Mouse (Mus musculus) heart, embryonic 12.5 days (tissue): ENCODE results near the gene Haghl. TPM values are rescaled to one million over a fixed set of nuclear protein-coding genes. Genes with fewer than 3 reads are reported as not detected.
A peak's percentile ranks its signal among the peaks of the same experiment; 100 is the strongest.

Source experiments
- ATAC-seq: fragments of 200-750 bp; cut with Nextera tagmentation; 2 replicates; pipeline ENCODE4 v1.8.0; 2017; ENCODE audit warnings: moderate TSS enrichment, moderate library complexity; ENCODE audit not compliant: insufficient number of reproducible peaks, low FRiP score
- H3K27ac ChIP-seq: fragments of 300-500 bp; sonication (generic); 2 replicates; pipeline ENCODE4 v1.5.1; 2016; ENCODE audit warnings: mild to moderate bottlenecking, moderate library complexity; ENCODE audit not compliant: poor library complexity, severe bottlenecking
- H3K27me3 ChIP-seq: fragments of 300-500 bp; sonication (generic); replicated peaks from 2 replicates; pipeline ENCODE4 v1.6.1; 2016; ENCODE audit warnings: mild to moderate bottlenecking, moderate library complexity
- H3K36me3 ChIP-seq: fragments of 300-500 bp; sonication (generic); 2 replicates; pipeline ENCODE4 v1.6.1; 2016; ENCODE audit warnings: mild to moderate bottlenecking, moderate library complexity
- H3K4me1 ChIP-seq: fragments of 300-500 bp; sonication (generic); replicated peaks from 2 replicates; pipeline ENCODE4 v1.6.1; 2016; ENCODE audit warnings: mild to moderate bottlenecking
- H3K4me2 ChIP-seq: fragments of 300-500 bp; sonication (generic); 2 replicates; pipeline ENCODE4 v1.6.1; 2016; ENCODE audit warnings: mild to moderate bottlenecking, moderate library complexity
- H3K4me3 ChIP-seq: fragments of 300-500 bp; sonication (generic); 2 replicates; pipeline ENCODE4 v1.5.1; 2016; ENCODE audit warnings: mild to moderate bottlenecking
- H3K9ac ChIP-seq: fragments of 300-500 bp; sonication (generic); 2 replicates; pipeline ENCODE4 v1.6.1; 2016; ENCODE audit warnings: mild to moderate bottlenecking, moderate library complexity
- H3K9me3 ChIP-seq: fragments of 300-500 bp; sonication (generic); replicated peaks from 2 replicates; pipeline ENCODE4 v1.6.1; 2016; ENCODE audit warnings: mild to moderate bottlenecking, moderate library complexity
- WGBS: fragments of 180-500 bp; shearing (Covaris S2); methylation state at CpG from one replicate; pipeline ENCODE4 v1.1.7; 2016; 5-methylcytosine and 5-hydroxymethylcytosine counted together
- polyA plus RNA-seq: library from polyadenylated mRNA; unstranded; fragments of >200 nt; fragmentation: Nextera tagmentation; extraction: Ambion mirVana; gene quantifications from 2 replicates; pipeline ENCODE4 v1.2.1, GENCODE M21; 2016

Haghl gene
- polyA plus RNA-seq, result 50.5 and 53.2 TPM in 2 replicates

GRCm38 (mm10) chr17:25785281-25785745, at the start of gene Haghl:
Gene Haghl (minus strand): TSS chr17:25785673.
- peaks cover 24% of the 10 kb centered on the region for H3K4me1 ChIP-seq
- H3K4me3 ChIP-seq, result peak within 1 kb of the TSS; percentile 75
- peak within 1 kb of the TSS; percentile 90 for H3K27ac ChIP-seq
- no peaks in the 10 kb centered on the region for H3K27me3 ChIP-seq
- H3K4me2 ChIP-seq, result peak within 1 kb of the TSS; percentile 84
- peaks cover 63% of the 10 kb centered on the region for H3K36me3 ChIP-seq
- peak within 1 kb of the TSS; percentile 90 for H3K9ac ChIP-seq
- peak; percentile 89 for ATAC-seq
- no peaks in the 10 kb centered on the region for H3K9me3 ChIP-seq
- under 1% methylated on average over 23 of the region's 23 CpGs for WGBS

- no peak for ATAC-seq
- WGBS, result 90% methylated on average over 12 of the region's 12 CpGs
- Histone ChIP-seq H3K9ac (peak overlapping the region; percentile 81), H3K4me2 (peak overlapping the region; percentile 94), H3K4me3 (peak overlapping the region; percentile 71), H3K9me3 (no peaks in the 10 kb centered on the region), H3K27me3 (no peaks in the 10 kb centered on the region), H3K4me1 (peaks cover 73% of the 10 kb centered on the region), H3K36me3 (peaks cover 53% of the 10 kb centered on the region), H3K27ac (peak overlapping the region; percentile 98)
Measured at GRCm38 (mm10) chr17:25834595-25835222, 49.2 kb upstream of the Haghl start.

DNA sequence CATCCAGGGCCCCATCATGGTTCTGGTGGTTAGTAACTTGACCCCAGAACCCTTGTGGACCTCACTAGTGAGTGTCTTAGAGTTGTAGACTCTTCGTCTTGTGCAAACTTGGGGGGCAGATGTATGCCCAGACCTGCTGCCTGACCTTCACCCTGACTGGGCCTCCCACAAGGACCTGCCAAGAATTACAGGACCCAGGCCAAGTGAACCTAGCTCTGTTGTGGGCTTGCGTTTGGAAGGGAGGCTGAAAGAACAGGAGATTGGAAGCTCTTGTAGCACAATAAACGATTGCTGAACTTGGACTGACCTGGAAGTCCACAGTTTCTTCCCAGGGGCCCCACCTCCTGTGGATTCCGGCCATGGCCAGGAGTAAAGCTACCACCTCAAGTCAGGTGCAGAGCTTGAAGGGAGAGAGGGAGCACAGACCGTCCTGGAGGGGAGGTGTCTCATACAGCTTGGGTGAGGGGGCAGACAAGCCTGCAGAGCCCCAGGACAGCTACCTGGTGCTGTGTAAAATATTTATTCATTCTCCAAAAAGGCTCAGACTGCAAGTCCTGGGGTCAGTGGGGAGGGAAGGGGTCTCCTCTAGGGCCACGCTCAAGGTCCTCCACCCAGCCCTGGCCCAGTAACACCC, 48.6 kb upstream of the Haghl start:
- H3K9ac ChIP-seq, result peak overlapping the region; percentile 81
- H3K4me2 ChIP-seq, result peak overlapping the region; percentile 94
- H3K27ac ChIP-seq, result peak overlapping the region; percentile 98
- H3K4me3 ChIP-seq, result peak overlapping the region; percentile 71
- no peak for ATAC-seq
- WGBS, result 31% methylated on average over 6 of the region's 6 CpGs
- H3K36me3 ChIP-seq, result peaks cover 49% of the 10 kb centered on the region
- H3K4me1 ChIP-seq, result peaks cover 76% of the 10 kb centered on the region
- no peaks in the 10 kb centered on the region for H3K27me3 ChIP-seq
- no peaks in the 10 kb centered on the region for H3K9me3 ChIP-seq

DNA sequence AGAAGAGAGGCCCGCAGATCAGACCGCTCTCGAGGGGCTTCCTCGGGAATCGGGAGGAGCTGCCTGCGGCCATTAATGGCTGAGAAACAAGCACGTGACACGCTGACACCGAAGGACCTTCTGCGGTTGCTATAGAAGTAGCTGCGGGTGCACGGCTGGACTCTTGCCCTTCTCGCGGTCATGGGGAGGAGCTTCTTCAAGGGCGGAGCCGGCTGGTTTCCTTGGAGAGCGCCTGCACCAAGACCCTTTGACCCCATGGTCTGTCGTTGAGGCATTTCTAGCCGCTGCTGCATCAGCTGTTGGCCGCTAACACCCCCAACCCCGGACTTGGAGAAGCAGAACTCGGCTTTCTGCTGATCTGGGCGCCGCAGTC, 47.8 kb upstream of the Haghl start, which contains the start of gene Stub1:
Gene Stub1, minus strand, starts transcription at position 114 of the 373 bp plus-strand sequence.
- peaks cover 43% of the 10 kb centered on the region for H3K36me3 ChIP-seq
- H3K4me1 ChIP-seq, result peaks cover 78% of the 10 kb centered on the region
- peak within 1 kb of the TSS; percentile 92 for H3K9ac ChIP-seq
- peak; percentile 83 for ATAC-seq
- H3K27ac ChIP-seq, result peak within 1 kb of the TSS; percentile 98
- under 1% methylated on average over 24 of the region's 24 CpGs for WGBS
- H3K9me3 ChIP-seq, result no peaks in the 10 kb centered on the region
- peak within 1 kb of the TSS; percentile 94 for H3K4me2 ChIP-seq
- peak within 1 kb of the TSS; percentile 71 for H3K4me3 ChIP-seq
- H3K27me3 ChIP-seq, result no peaks in the 10 kb centered on the region

DNA sequence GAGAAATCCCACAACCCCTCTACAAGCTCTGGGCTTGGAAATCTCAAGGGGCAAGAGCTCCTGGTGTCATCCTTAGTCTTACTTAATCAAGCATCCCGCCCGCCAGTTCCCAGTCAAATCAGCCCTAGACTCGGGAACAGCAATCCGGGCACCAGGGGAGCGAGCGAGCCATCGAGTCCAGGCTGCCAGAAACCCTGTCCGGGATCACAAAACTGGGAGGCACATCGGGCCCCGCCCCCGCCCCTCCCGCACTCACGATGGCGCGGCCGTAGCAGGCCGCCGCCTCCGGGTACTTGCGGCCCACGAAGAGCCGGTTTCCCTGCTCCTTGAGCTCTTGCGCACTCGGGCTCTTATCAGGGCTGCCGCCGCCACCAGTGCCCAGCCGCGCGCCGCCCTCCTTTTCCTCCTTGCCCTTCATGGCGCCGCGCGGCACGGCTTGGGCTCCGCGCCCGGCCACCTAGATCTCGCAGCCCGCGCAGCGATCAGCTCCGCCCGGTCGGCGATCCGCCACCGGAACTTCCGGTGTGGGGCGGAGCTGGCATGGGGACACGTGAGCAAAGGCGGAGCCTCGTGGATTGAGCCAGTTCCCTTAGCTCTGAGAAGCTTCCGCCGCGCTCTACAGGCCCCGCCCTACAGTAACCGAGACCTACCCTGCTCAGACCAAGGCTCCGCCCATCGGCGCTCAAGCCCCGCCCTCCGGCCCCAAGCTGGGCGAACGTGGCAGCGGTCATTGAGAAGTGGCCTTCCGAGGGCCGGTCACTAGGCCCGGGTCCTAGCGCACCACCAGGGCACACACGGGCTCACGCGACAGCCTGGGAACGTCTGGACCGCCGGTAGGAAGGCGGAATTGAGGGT, 47.2 kb upstream of the Haghl start:
- ATAC-seq, result peak; percentile 92
- H3K4me2 ChIP-seq, result peak overlapping the region; percentile 94
- peak overlapping the region; percentile 92 for H3K9ac ChIP-seq
- no peaks in the 10 kb centered on the region for H3K27me3 ChIP-seq
- peaks cover 75% of the 10 kb centered on the region for H3K4me1 ChIP-seq
- H3K4me3 ChIP-seq, result peak overlapping the region; percentile 71
- peak overlapping the region; percentile 98 for H3K27ac ChIP-seq
- peaks cover 42% of the 10 kb centered on the region for H3K36me3 ChIP-seq
- under 1% methylated on average over 76 of the region's 77 CpGs for WGBS
- H3K9me3 ChIP-seq, result no peaks in the 10 kb centered on the region

GRCm38 (mm10) chr17:25831451-25832281, 46.2 kb upstream of the Haghl start:
- Histone ChIP-seq H3K27ac (peak overlapping the region; percentile 98), H3K27me3 (no peaks in the 10 kb centered on the region), H3K4me1 (peaks cover 75% of the 10 kb centered on the region), H3K9me3 (no peaks in the 10 kb centered on the region), H3K4me2 (peak overlapping the region; percentile 94), H3K9ac (peak overlapping the region; percentile 92), H3K4me3 (peak overlapping the region; percentile 71), H3K36me3 (peaks cover 51% of the 10 kb centered on the region)
- ATAC-seq, result no peak
- WGBS, result 48% methylated on average over 21 of the region's 21 CpGs

DNA sequence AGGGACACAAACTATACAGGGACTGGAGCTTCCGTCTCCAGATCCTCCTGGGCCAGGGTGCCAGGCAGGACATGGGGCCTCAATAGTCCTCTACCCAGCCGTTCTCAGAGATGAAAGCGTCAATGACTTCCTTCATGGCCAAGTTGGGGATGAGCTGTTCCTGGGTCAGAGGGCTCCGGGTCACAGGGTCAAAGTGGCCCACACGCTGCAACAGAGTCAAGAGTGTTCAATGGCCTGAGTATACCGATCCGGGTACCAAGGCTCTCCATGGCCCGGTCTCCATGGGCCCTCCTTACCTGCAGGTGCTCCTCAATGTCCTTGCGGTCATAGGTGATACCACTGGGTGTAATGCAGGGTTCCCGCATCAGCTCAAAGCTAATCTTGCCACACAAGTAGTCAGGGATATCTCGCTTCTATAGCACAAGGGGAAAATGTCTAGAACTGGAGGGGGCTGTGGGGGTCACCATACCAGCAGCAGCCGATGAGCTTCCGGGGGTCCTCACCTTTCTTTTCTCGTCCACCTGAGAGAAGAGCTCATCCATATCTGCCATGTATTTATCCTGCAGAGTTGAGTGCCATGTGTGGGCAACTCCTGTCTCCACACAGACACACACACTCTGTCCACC, 45.4 kb upstream of the Haghl start:
- peak overlapping the region; percentile 94 for H3K4me2 ChIP-seq
- peaks cover 58% of the 10 kb centered on the region for H3K36me3 ChIP-seq
- no peak overlapping the region for H3K27ac ChIP-seq
- 89% methylated on average over 14 of the region's 14 CpGs for WGBS
- peaks cover 70% of the 10 kb centered on the region for H3K4me1 ChIP-seq
- no peaks in the 10 kb centered on the region for H3K27me3 ChIP-seq
- peak overlapping the region; percentile 71 for H3K4me3 ChIP-seq
- no peaks in the 10 kb centered on the region for H3K9me3 ChIP-seq
- ATAC-seq, result no peak
- peak overlapping the region; percentile 92; the same call in 1 of the 2 replicates for H3K9ac ChIP-seq

DNA sequence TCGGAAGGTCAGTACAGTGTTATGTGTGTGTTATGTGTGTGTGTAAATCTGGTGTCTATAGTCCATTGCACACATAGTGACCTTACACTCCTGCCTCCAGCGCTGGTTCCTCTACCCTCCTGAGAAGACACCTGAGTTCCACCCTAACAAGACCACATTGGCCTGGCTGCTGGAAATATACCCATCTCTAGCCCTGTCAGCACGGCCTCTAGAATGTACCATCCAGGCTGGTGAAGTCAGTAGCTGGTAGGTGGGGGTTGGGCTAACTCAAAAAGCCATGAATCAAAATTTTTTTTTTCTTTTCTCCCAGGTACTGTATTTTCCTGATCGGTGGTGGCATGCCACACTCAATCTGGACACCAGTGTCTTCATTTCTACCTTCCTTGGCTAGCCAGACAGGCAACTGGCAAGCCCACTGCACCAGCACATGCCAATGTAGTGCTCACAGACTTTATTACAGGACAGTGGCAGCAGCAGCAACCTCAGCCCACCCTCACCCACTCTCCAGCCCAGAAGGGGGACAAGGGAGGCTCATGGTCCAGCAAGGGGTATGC, 44.8 kb upstream of the Haghl start:
- WGBS, result 78% methylated on average over 4 of the region's 4 CpGs
- Histone ChIP-seq H3K9ac (peak overlapping the region; percentile 82; the same call in 1 of the 2 replicates), H3K4me2 (peak overlapping the region; percentile 94), H3K27ac (no peak overlapping the region), H3K9me3 (no peaks in the 10 kb centered on the region), H3K36me3 (peaks cover 58% of the 10 kb centered on the region), H3K4me3 (peak overlapping the region; percentile 67; the same call in 1 of the 2 replicates), H3K4me1 (peaks cover 68% of the 10 kb centered on the region), H3K27me3 (no peaks in the 10 kb centered on the region)
- no peak for ATAC-seq

DNA sequence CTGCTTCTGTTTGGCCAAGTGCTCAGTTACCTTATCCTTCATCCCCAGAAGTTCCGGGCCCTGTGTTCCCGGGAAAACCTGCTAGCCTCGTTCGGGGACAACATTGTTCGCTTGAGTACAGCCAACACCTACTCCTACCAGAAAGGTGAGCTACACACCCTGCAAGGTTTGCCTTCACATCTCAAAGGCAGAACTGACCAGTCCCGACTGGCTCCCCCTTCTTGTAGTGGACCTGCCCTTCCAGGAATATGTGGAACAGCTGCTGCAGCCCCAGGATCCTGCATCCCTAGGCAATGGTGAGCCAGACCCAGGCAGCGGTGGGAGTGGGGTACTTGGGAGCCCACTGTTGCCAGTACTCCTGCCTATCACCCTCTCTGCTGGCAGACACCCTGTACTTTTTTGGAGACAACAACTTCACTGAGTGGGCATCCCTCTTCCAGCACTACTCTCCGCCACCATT, 44.1 kb upstream of the Haghl start:
- Histone ChIP-seq H3K4me1 (peaks cover 68% of the 10 kb centered on the region), H3K36me3 (peaks cover 52% of the 10 kb centered on the region), H3K9ac (peak overlapping the region; percentile 82), H3K27ac (peak overlapping the region; percentile 90), H3K9me3 (no peaks in the 10 kb centered on the region), H3K4me3 (peak overlapping the region; percentile 67), H3K27me3 (no peaks in the 10 kb centered on the region), H3K4me2 (peak overlapping the region; percentile 83)
- ATAC-seq, result no peak
- WGBS, result 36% methylated on average over 8 of the region's 8 CpGs
